In genomic region chr17:66447978-66448377, GRCm38 (mm10) we compare ENCODE assay signal across 9 mouse cellular contexts. TPM values are rescaled to one million over a fixed set of nuclear protein-coding genes. Genes with fewer than 3 reads are reported as not detected.
DNase-seq lines count a peak whose midpoint lies in the region; ATAC-seq lines count a peak whose summit lies in the region.
"Had no signal": no experiment of that assay in that cellular context is flagged by ENCODE, and none has a peak within 500 bp of the region (broad histone marks: within the 10 kb centered on the region; RNA-seq: fewer than 3 reads in every experiment).

No protein-coding gene starts in this region.

- peak overlapping the region; percentile 76 for H3K4me3 ChIP-seq in kidney, embryonic 16.5 days (ENCODE audit: low read length)
- peak overlapping the region; percentile 59 for H3K4me3 ChIP-seq in embryonic facial prominence, embryonic 13.5 days
- H3K4me3 ChIP-seq in hindbrain, embryonic 15.5 days: peak overlapping the region; percentile 90
- H3K4me3 ChIP-seq in midbrain, embryonic 15.5 days: peak overlapping the region; percentile 87

- H3K9ac ChIP-seq in kidney, embryonic 16.5 days (replicated peaks; ENCODE audit: low read length): peak overlapping the region; percentile 84
- H3K9ac ChIP-seq in embryonic facial prominence, embryonic 13.5 days: peak overlapping the region; percentile 75
- H3K9ac ChIP-seq in hindbrain, embryonic 15.5 days: peak overlapping the region; percentile 95
- peak overlapping the region; percentile 86 for H3K9ac ChIP-seq in midbrain, embryonic 15.5 days

- 3% methylated on average over 13 of the region's 13 CpGs for WGBS in kidney, embryonic 16.5 days
- WGBS in embryonic facial prominence, embryonic 13.5 days: 3% methylated on average over 13 of the region's 13 CpGs
- 0% methylated on average over 13 of the region's 13 CpGs for WGBS in hindbrain, embryonic 15.5 days
- WGBS in midbrain, embryonic 15.5 days: under 1% methylated on average over 13 of the region's 13 CpGs

- peaks cover 20% of the 10 kb centered on the region for H3K27me3 ChIP-seq in kidney, embryonic 16.5 days (ENCODE audit: insufficient read depth, low read length)
- peaks cover 58% of the 10 kb centered on the region for H3K27me3 ChIP-seq in embryonic facial prominence, embryonic 13.5 days
- no peaks in the 10 kb centered on the region for H3K27me3 ChIP-seq in hindbrain, embryonic 15.5 days
- H3K27me3 ChIP-seq in midbrain, embryonic 15.5 days (replicated peaks): no peaks in the 10 kb centered on the region
- H3K27me3 ChIP-seq: Patski had no signal

- DNase-seq in kidney, postnatal 4 days: no peak
- no peak for DNase-seq in adrenal gland, postnatal 36 days
- no peak for DNase-seq in adipocyte (ENCODE audit: low spot score)
- DNase-seq in adrenal gland, adult (ENCODE audit: inconsistent age in 2 of 2, low spot score in 1 of 2): no peak

- no peak overlapping the region for H3K27ac ChIP-seq in kidney, embryonic 16.5 days (ENCODE audit: low read length)
- H3K27ac ChIP-seq in embryonic facial prominence, embryonic 13.5 days: 0 out of 2 replicates have a peak overlapping the region, but pooled peaks have one; percentile 16
- peak overlapping the region; percentile 94 for H3K27ac ChIP-seq in hindbrain, embryonic 15.5 days (replicated peaks)
- peak overlapping the region; percentile 92; the same call in 1 of the 2 replicates for H3K27ac ChIP-seq in midbrain, embryonic 15.5 days

- H3K4me1 ChIP-seq in kidney, embryonic 16.5 days (ENCODE audit: insufficient read depth, low read length): peaks cover 41% of the 10 kb centered on the region
- peaks cover 30% of the 10 kb centered on the region for H3K4me1 ChIP-seq in embryonic facial prominence, embryonic 13.5 days
- H3K4me1 ChIP-seq in hindbrain, embryonic 15.5 days (replicated peaks): peaks cover 62% of the 10 kb centered on the region
- H3K4me1 ChIP-seq in midbrain, embryonic 15.5 days: peaks cover 58% of the 10 kb centered on the region

- H3K36me3 ChIP-seq in kidney, embryonic 16.5 days (ENCODE audit: insufficient read depth, low read length): no peaks in the 10 kb centered on the region
- no peaks in the 10 kb centered on the region for H3K36me3 ChIP-seq in embryonic facial prominence, embryonic 13.5 days
- H3K36me3 ChIP-seq in hindbrain, embryonic 15.5 days: no peaks in the 10 kb centered on the region
- H3K36me3 ChIP-seq in midbrain, embryonic 15.5 days (replicated peaks): no peaks in the 10 kb centered on the region

- no peaks in the 10 kb centered on the region for H3K9me3 ChIP-seq in kidney, embryonic 16.5 days (ENCODE audit: low read length)
- H3K9me3 ChIP-seq in embryonic facial prominence, embryonic 13.5 days: no peaks in the 10 kb centered on the region
- no peaks in the 10 kb centered on the region for H3K9me3 ChIP-seq in hindbrain, embryonic 15.5 days
- no peaks in the 10 kb centered on the region for H3K9me3 ChIP-seq in midbrain, embryonic 15.5 days

- no peak for ATAC-seq in kidney, embryonic 16.5 days (ENCODE audit: low FRiP score, low TSS enrichment)
- ATAC-seq in embryonic facial prominence, embryonic 13.5 days (ENCODE audit: insufficient number of reproducible peaks, insufficient read depth, low FRiP score, low TSS enrichment, low read depth): no peak
- ATAC-seq in hindbrain, embryonic 15.5 days (ENCODE audit: low FRiP score, low read depth): no peak
- no peak for ATAC-seq in midbrain, embryonic 15.5 days (replicated peaks)

- peak overlapping the region; percentile 99 for H3K4me2 ChIP-seq in kidney, embryonic 16.5 days (replicated peaks; ENCODE audit: low read depth, low read length)
- peak overlapping the region; percentile 88 for H3K4me2 ChIP-seq in embryonic facial prominence, embryonic 13.5 days
- H3K4me2 ChIP-seq in hindbrain, embryonic 15.5 days: peak overlapping the region; percentile 78
- H3K4me2 ChIP-seq in midbrain, embryonic 15.5 days: peak overlapping the region; percentile 89

RNA-seq across cellular contexts. Expression of gene Mtcl1, which starts 1.6 kb away (rescaled TPM):
- polyA plus RNA-seq in kidney, embryonic 16.5 days (2015; fragmentation: Nextera tagmentation; extraction: Ambion mirVana): 5.0 and 5.2 TPM in 2 replicates
- 4.0 and 4.1 TPM in 2 replicates for polyA plus RNA-seq in embryonic facial prominence, embryonic 13.5 days (2015; fragmentation: Nextera tagmentation; extraction: Ambion mirVana)
- 38.8 and 40.0 TPM in 2 replicates for polyA plus RNA-seq in hindbrain, embryonic 15.5 days (2015; fragmentation: Nextera tagmentation; extraction: Ambion mirVana)
- 35.5 and 39.0 TPM in 2 replicates for polyA plus RNA-seq in midbrain, embryonic 15.5 days (2015; fragmentation: Nextera tagmentation; extraction: Ambion mirVana)
- total RNA-seq in adrenal gland, postnatal 36 days (2021): 10 to 100 TPM in 1 of 2 experiments, 1 to 10 TPM in 1; 5.6 to 12.9 TPM
